Mouse (Mus musculus) MEL (cell line): ENCODE measurements at regions not wholly inside any gene's neighbourhood (a gene's known extent, or its start where the extent isn't known, plus 50 kb on each side); places are given as distances from the start of the nearest gene placed in this dataset.

Experiments used
- DNase-seq: peaks from one replicate; pipeline ENCODE4 v3.0.0; 2011; ENCODE audit warnings: low read depth, low spot score
- H3K27ac ChIP-seq: 2 replicates; pipeline ENCODE4 v1.5.1; 2012; ENCODE audit warnings: low read depth, mild to moderate bottlenecking, control low read depth, low read length, moderate library complexity; ENCODE audit not compliant: control insufficient read depth
- H3K27me3 ChIP-seq, 2 experiments: fragments of 150-350 bp in 1 of 2; sonication (generic) in 1 of 2; 2 replicates each; pipeline ENCODE4 v1.6.1; 2012; ENCODE audit warnings: low read length in 2 of 2, mild to moderate bottlenecking in 2 of 2, improper control_type of control experiment in 1 of 2, moderate library complexity in 1 of 2; ENCODE audit not compliant: insufficient read depth in 2 of 2, control insufficient read depth in 1 of 2
- H3K36me3 ChIP-seq, 2 experiments: 2 replicates each; pipeline ENCODE4 v1.6.1; 2012 to 2014; ENCODE audit warnings: low read length in 2 of 2, improper control_type of control experiment in 1 of 2, inconsistent platforms in 1 of 2, mild to moderate bottlenecking in 1 of 2; ENCODE audit not compliant: insufficient read depth in 2 of 2, control insufficient read depth in 1 of 2
- H3K4me1 ChIP-seq, 2 experiments: fragments of 150-350 bp in 1 of 2; sonication (generic) in 1 of 2; 2 replicates each; pipeline ENCODE4 v1.6.1; 2012; ENCODE audit warnings: low read length in 2 of 2, improper control_type of control experiment in 1 of 2, mild to moderate bottlenecking in 1 of 2; ENCODE audit not compliant: insufficient read depth in 2 of 2, control insufficient read depth in 1 of 2
- H3K4me3 ChIP-seq, 2 experiments: fragments of 150-350 bp in 1 of 2; sonication (generic) in 1 of 2; 2 replicates each; pipeline ENCODE4 v1.5.1; 2012; ENCODE audit warnings: low read depth in 2 of 2, low read length in 2 of 2, mild to moderate bottlenecking in 2 of 2, moderate library complexity in 2 of 2, control low read depth in 1 of 2, improper control_type of control experiment in 1 of 2; ENCODE audit not compliant: control insufficient read depth in 1 of 2, insufficient read depth in 1 of 2
- H3K79me2 ChIP-seq: 2 replicates; pipeline ENCODE4 v1.6.1; 2012; ENCODE audit warnings: mild to moderate bottlenecking, low read length, moderate library complexity; ENCODE audit not compliant: control insufficient read depth, poor library complexity, insufficient read depth
- H3K9ac ChIP-seq: 2 replicates; pipeline ENCODE4 v1.6.1; 2012; ENCODE audit warnings: low read depth, mild to moderate bottlenecking, control low read depth, low read length, moderate library complexity; ENCODE audit not compliant: control insufficient read depth, poor library complexity, severe bottlenecking
- H3K9me3 ChIP-seq: fragments of 150-350 bp; sonication (generic); replicated peaks from 2 replicates; pipeline ENCODE4 v1.6.1; 2012; ENCODE audit warnings: mild to moderate bottlenecking, low read length, improper control_type of control experiment, moderate library complexity; ENCODE audit not compliant: insufficient read depth
- BHLHE40 ChIP-seq: IDR thresholded peaks from 2 replicates; pipeline ENCODE4 v1.6.1; 2012; ENCODE audit warnings: low read depth, mild to moderate bottlenecking, inconsistent platforms, low read length, improper control_type of control experiment, borderline replicate concordance
- CHD1 ChIP-seq: IDR thresholded peaks from 2 replicates; pipeline ENCODE4 v1.6.1; 2012; ENCODE audit warnings: low read depth, mild to moderate bottlenecking, inconsistent platforms, low read length, improper control_type of control experiment
- CHD2 ChIP-seq: IDR thresholded peaks from 2 replicates; pipeline ENCODE4 v1.6.1; 2011; ENCODE audit warnings: low read length, improper control_type of control experiment
- CTCF ChIP-seq, 3 experiments: IDR thresholded peaks in 2 of 3; conservative IDR thresholded peaks in 1 of 3; 2 replicates each; pipeline ENCODE4 v1.5.1; 2011 to 2012; ENCODE audit warnings: low read length in 3 of 3, low read depth in 2 of 3, mild to moderate bottlenecking in 2 of 3, improper control_type of control experiment in 1 of 3, inconsistent platforms in 1 of 3, mixed read lengths in 1 of 3, moderate library complexity in 1 of 3; ENCODE audit not compliant: control insufficient read depth in 1 of 3, insufficient read depth in 1 of 3, poor library complexity in 1 of 3, severe bottlenecking in 1 of 3
- E2F4 ChIP-seq: IDR thresholded peaks from 2 replicates; pipeline ENCODE4 v1.6.1; 2011; ENCODE audit warnings: low read depth, low read length, improper control_type of control experiment, borderline replicate concordance
- EP300 ChIP-seq, 2 experiments: IDR thresholded peaks; 2 replicates each; pipeline ENCODE4 v1.6.1; 2011; ENCODE audit warnings: improper control_type of control experiment in 2 of 2, low read length in 2 of 2, low read depth in 1 of 2, mild to moderate bottlenecking in 1 of 2
- ETS1 ChIP-seq: IDR thresholded peaks from 2 replicates; pipeline ENCODE4 v1.6.1; 2012; ENCODE audit warnings: low read depth, mild to moderate bottlenecking, inconsistent platforms, low read length, improper control_type of control experiment, moderate library complexity
- GATA1 ChIP-seq: IDR thresholded peaks from 2 replicates; pipeline ENCODE4 v1.6.1; 2011; ENCODE audit warnings: low read depth, low read length, improper control_type of control experiment
- JUND ChIP-seq: IDR thresholded peaks from 2 replicates; pipeline ENCODE4 v1.6.1; 2011; ENCODE audit warnings: low read depth, mild to moderate bottlenecking, improper control_type of control experiment, low read length
- KAT2A ChIP-seq: conservative IDR thresholded peaks from 2 replicates; pipeline ENCODE4 v1.6.1; 2012; ENCODE audit warnings: low read depth, low read length, improper control_type of control experiment, inconsistent platforms
- MAFK ChIP-seq: IDR thresholded peaks from 2 replicates; pipeline ENCODE4 v1.6.1; 2011; ENCODE audit warnings: low read depth, mild to moderate bottlenecking, low read length, improper control_type of control experiment, borderline replicate concordance
- MEF2A ChIP-seq: IDR thresholded peaks from 2 replicates; pipeline ENCODE4 v1.6.1; 2014; ENCODE audit warnings: low read depth, mild to moderate bottlenecking, inconsistent platforms, low read length, improper control_type of control experiment; ENCODE audit not compliant: poor library complexity, insufficient replicate concordance, severe bottlenecking; ENCODE audit errors: extremely low read depth
- MXI1 ChIP-seq: IDR thresholded peaks from 2 replicates; pipeline ENCODE4 v1.6.1; 2011; ENCODE audit warnings: mild to moderate bottlenecking, low read depth, low read length, improper control_type of control experiment
- MYB ChIP-seq: IDR thresholded peaks from 2 replicates; pipeline ENCODE4 v1.6.1; 2011; ENCODE audit warnings: mild to moderate bottlenecking, low read depth, low read length, improper control_type of control experiment
- NELFE ChIP-seq: IDR thresholded peaks from 2 replicates; pipeline ENCODE4 v1.6.1; 2011; ENCODE audit warnings: low read depth, low read length, improper control_type of control experiment
- NRF1 ChIP-seq: IDR thresholded peaks from 2 replicates; pipeline ENCODE4 v1.6.1; 2014; ENCODE audit warnings: low read depth, mild to moderate bottlenecking, inconsistent platforms, low read length, improper control_type of control experiment, moderate library complexity; ENCODE audit not compliant: poor library complexity, insufficient read depth, severe bottlenecking
- POLR2AphosphoS2 ChIP-seq: IDR thresholded peaks from 2 replicates; pipeline ENCODE4 v1.6.1; 2011; ENCODE audit warnings: low read length, improper control_type of control experiment
- POLR2AphosphoS5 ChIP-seq: IDR thresholded peaks from 2 replicates; pipeline ENCODE4 v1.6.1; 2012; ENCODE audit warnings: low read depth, borderline replicate concordance, mild to moderate bottlenecking, inconsistent platforms, low read length, moderate library complexity, mixed read lengths
- RCOR1 ChIP-seq: IDR thresholded peaks from 2 replicates; pipeline ENCODE4 v1.6.1; 2012; ENCODE audit warnings: low read depth, mild to moderate bottlenecking, inconsistent platforms, low read length, improper control_type of control experiment
- SIN3A ChIP-seq: IDR thresholded peaks from 2 replicates; pipeline ENCODE4 v1.6.1; 2012; ENCODE audit warnings: low read length, improper control_type of control experiment, inconsistent platforms
- SMC3 ChIP-seq: IDR thresholded peaks from 2 replicates; pipeline ENCODE4 v1.6.1; 2011; ENCODE audit warnings: low read depth, low read length, improper control_type of control experiment
- TAL1 ChIP-seq: IDR thresholded peaks from 2 replicates; pipeline ENCODE4 v1.6.1; 2012; ENCODE audit warnings: mild to moderate bottlenecking, inconsistent platforms, low read length, moderate library complexity, mixed read lengths
- TBP ChIP-seq: IDR thresholded peaks from 2 replicates; pipeline ENCODE4 v1.8.0; 2011; ENCODE audit warnings: low read depth, low read length, improper control_type of control experiment
- TCF12 ChIP-seq: IDR thresholded peaks from 2 replicates; pipeline ENCODE4 v1.6.1; 2014; ENCODE audit warnings: low read depth, mild to moderate bottlenecking, inconsistent platforms, low read length, improper control_type of control experiment, moderate library complexity
- USF1 ChIP-seq: IDR thresholded peaks from 2 replicates; pipeline ENCODE4 v1.6.1; 2014; ENCODE audit warnings: low read depth, mild to moderate bottlenecking, inconsistent platforms, low read length, improper control_type of control experiment, moderate library complexity
- USF2 ChIP-seq, 2 experiments: IDR thresholded peaks; 2 replicates each; pipeline ENCODE4 v1.6.1; 2011 to 2012; ENCODE audit warnings: improper control_type of control experiment in 2 of 2, low read length in 2 of 2, borderline replicate concordance in 1 of 2, inconsistent platforms in 1 of 2, low read depth in 1 of 2, mild to moderate bottlenecking in 1 of 2; ENCODE audit not compliant: insufficient read depth in 1 of 2
- ZC3H11A ChIP-seq: IDR thresholded peaks from 2 replicates; pipeline ENCODE4 v1.6.1; 2012; ENCODE audit warnings: low read depth, mild to moderate bottlenecking, inconsistent platforms, low read length, improper control_type of control experiment
- ZKSCAN1 ChIP-seq: IDR thresholded peaks from 2 replicates; pipeline ENCODE4 v1.6.1; 2012; ENCODE audit warnings: low read depth, mild to moderate bottlenecking, inconsistent platforms, low read length, improper control_type of control experiment, moderate library complexity

DNA sequence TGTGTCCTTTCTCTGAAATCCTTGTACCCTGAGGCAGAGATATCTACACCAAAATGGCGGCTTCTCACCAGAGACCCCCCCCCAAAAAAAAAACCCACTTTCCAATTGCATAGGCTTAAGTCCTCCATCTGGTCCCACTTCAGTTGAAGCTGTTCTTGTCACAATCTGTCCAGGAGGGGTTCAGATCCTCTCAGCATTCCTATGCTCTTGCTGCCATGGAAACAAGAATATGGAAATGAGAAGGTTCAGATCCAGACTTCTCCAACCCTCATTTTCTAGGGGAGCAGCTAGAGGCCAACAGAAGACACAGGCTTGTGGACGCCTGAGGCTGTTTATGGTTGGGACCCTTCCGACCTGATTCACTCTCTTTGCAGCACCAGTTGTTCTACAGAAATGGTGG is 1569.7 kb upstream of the Gm6569 start:
- Histone ChIP-seq H3K4me3 (no peak overlapping the region), H3K79me2 (no peaks in the 10 kb centered on the region), H3K9ac (no peak overlapping the region), H3K36me3 (no peaks in the 10 kb centered on the region), H3K9me3 (no peaks in the 10 kb centered on the region), H3K27ac (no peak overlapping the region), H3K27me3 (no peaks in the 10 kb centered on the region), H3K4me1 (no peaks in the 10 kb centered on the region)
- DNase-seq, result no peak
- TF ChIP-seq E2F4 (no peak), MEF2A (no peak), POLR2AphosphoS2 (no peak), GATA1 (no peak), NELFE (no peak), ZKSCAN1 (no peak), ETS1 (no peak), USF1 (no peak), MYB (no peak), EP300 (IDR thresholded peaks at IDR 0.05; ENCODE audit: low read depth in 1 of 2, low read length in 2 of 2) (no peak), MAFK (no peak), SMC3 (no peak), BHLHE40 (no peak), ZC3H11A (no peak), TCF12 (no peak), NRF1 (no peak), TAL1 (no peak), RCOR1 (no peak), USF2 (IDR thresholded peaks at IDR 0.05; ENCODE audit: borderline replicate concordance in 1 of 2, insufficient read depth in 1 of 2, low read depth in 1 of 2, low read length in 2 of 2) (no peak)

DNA sequence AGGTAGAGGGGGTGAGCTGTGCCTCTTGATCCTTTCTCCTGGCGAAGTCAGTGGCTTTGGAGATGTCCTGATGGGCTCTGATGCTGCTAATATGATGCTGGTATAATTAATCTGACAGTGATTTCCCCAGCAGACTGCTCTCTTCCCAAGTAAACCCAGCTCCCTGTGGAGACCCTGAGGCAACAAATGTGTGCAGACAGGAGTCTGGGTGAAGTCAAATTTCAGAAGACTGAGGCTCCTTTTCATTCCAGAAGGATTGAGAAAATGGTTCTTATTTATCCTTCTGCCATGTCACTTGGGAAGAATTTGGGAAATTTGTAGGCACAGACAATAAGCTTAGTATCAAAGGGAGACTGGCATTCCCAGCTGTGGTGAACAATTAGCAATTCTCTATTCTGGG is 1550.5 kb upstream of the Gm6569 start:
- Histone ChIP-seq H3K36me3 (no peaks in the 10 kb centered on the region), H3K27me3 (peaks cover 0 to 3% of the 10 kb centered on the region in 2 experiments; a peak in 1 of 4 replicates), H3K79me2 (no peaks in the 10 kb centered on the region), H3K4me3 (no peak overlapping the region), H3K4me1 (no peaks in the 10 kb centered on the region), H3K27ac (no peak overlapping the region), H3K9me3 (no peaks in the 10 kb centered on the region), H3K9ac (no peak overlapping the region)
- no peak for DNase-seq
- TF ChIP-seq SIN3A (no peak), POLR2AphosphoS5 (no peak), KAT2A (no peak), CTCF (IDR thresholded peaks at IDR 0.05 in 2 of 3, conservative IDR thresholded peaks at IDR 0.05 in 1 of 3; ENCODE audit: control insufficient read depth in 1 of 3, insufficient read depth in 1 of 3, low read depth in 2 of 3, low read length in 3 of 3, poor library complexity in 1 of 3, severe bottlenecking in 1 of 3) (no peak), USF1 (no peak), JUND (no peak), ETS1 (no peak), ZC3H11A (no peak), MXI1 (no peak), CHD1 (no peak), CHD2 (no peak), TBP (no peak)
